Mouse (Mus musculus): ENCODE data around the gene Slc30a4. TPM values are rescaled to one million over a fixed set of nuclear protein-coding genes. Genes with fewer than 3 reads are reported as not detected.

Slc30a4 gene
- polyA plus RNA-seq, 1 experiment from 2014 or later = 7.0 TPM

DNA sequence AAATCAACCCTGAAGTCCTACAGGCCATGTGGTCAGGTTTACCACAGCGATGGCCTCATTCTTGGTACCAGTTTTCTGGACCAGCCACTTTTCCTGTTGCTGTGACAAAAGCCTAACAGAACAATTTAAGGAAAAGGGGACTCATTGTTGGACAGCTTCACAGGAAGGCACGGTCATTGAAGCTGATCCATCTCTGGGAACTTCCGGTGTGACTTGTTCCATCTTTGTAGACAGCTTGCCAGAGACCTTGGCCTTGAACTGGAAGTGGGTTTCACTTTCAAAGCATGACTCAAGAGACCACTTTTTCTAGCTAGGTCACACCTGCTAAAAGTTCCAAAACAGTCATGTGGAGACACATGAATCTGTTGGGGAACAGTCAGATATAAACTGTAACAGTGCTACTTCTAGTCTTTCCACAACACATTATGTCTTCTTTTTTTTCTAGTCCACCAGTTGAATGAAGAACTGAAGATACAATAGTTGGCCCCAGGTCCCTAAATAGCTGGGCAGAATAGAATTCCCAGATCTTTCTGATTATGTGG is 13.9 kb upstream of the Slc30a4 start:
- H3K27ac ChIP-seq (ENCODE audit: low read depth, low read length) = no peak overlapping the region
- no peak overlapping the region for H3K4me3 ChIP-seq (ENCODE audit: low read depth, low read length)
- WGBS (ENCODE audit: insufficient replicate concordance) = 62% methylated on average over 3 of the region's 3 CpGs
- no peak overlapping the region for H3K9ac ChIP-seq (ENCODE audit: low read depth, low read length)
- no peak overlapping the region for H3K4me2 ChIP-seq
- H3K9me3 ChIP-seq (replicated peaks; ENCODE audit: control insufficient read depth, low read length) = no peaks in the 10 kb centered on the region
- H3K4me1 ChIP-seq (ENCODE audit: control insufficient read depth, insufficient read depth, low read length) = no peaks in the 10 kb centered on the region
- no peak for ATAC-seq (replicated peaks; ENCODE audit: insufficient number of reproducible peaks, low FRiP score, low TSS enrichment)
- no peaks in the 10 kb centered on the region for H3K27me3 ChIP-seq (ENCODE audit: control insufficient read depth, insufficient read depth, low read length)
- H3K36me3 ChIP-seq (ENCODE audit: control insufficient read depth, insufficient read depth, low read length) = no peaks in the 10 kb centered on the region

DNA sequence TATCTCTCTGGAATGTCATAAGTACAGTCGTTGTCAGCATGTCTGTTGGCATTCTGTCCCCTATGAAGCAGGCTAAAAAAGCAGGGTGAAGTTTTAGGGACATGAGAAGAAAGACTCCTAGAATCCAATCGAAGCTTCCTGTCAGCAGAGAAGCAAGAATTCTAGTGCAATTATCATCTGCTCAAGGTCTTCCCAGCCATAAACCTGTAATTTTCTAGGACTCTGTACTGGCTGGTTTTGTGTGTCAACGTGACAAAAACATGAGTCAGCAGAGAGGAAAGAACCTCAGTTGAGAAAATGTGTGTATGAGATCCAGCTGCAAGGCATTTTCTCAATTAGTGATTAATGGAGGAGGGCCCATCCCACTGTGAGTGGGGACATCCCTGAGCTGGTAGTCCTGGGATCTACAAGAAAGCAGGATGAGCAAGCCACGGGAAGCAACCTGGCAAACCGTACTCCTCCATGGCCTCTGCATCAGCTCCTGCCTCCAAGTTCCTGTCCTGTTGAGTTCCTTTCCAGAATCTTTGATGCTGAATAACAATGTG is 12.8 kb upstream of the Slc30a4 start:
- Histone ChIP-seq H3K27ac (ENCODE audit: low read depth, low read length) (no peak overlapping the region), H3K9me3 (replicated peaks; ENCODE audit: control insufficient read depth, low read length) (no peaks in the 10 kb centered on the region), H3K4me2 (no peak overlapping the region), H3K36me3 (ENCODE audit: control insufficient read depth, insufficient read depth, low read length) (no peaks in the 10 kb centered on the region), H3K4me3 (ENCODE audit: low read depth, low read length) (no peak overlapping the region), H3K27me3 (ENCODE audit: control insufficient read depth, insufficient read depth, low read length) (no peaks in the 10 kb centered on the region), H3K4me1 (ENCODE audit: control insufficient read depth, insufficient read depth, low read length) (no peaks in the 10 kb centered on the region), H3K9ac (ENCODE audit: low read depth, low read length) (no peak overlapping the region)
- 74% methylated on average over 5 of the region's 5 CpGs for WGBS (ENCODE audit: insufficient replicate concordance)
- no peak for ATAC-seq (replicated peaks; ENCODE audit: insufficient number of reproducible peaks, low FRiP score, low TSS enrichment)

DNA sequence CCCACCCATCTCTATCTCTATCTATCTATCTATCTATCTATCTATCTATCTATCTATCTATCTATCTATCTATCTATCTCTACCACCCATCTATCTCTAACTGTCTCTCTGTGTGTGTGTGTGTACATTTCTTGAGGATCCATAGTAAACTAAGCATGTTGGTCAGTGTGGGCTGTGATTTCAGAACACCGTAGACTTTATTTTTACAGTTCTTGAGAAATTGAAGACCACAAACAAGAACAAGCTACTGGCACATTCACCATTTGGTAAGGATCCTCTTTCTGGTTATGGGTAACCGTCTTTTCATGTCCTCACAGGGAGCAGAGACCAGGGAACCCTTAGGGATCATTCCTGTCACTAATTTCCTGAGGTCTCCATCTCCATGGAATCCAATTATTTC is 10.4 kb upstream of the Slc30a4 start:
- Histone ChIP-seq H3K36me3 (ENCODE audit: control insufficient read depth, insufficient read depth, low read length) (no peaks in the 10 kb centered on the region), H3K9ac (ENCODE audit: low read depth, low read length) (no peak overlapping the region), H3K4me2 (no peak overlapping the region), H3K4me3 (ENCODE audit: low read depth, low read length) (no peak overlapping the region), H3K9me3 (replicated peaks; ENCODE audit: control insufficient read depth, low read length) (no peaks in the 10 kb centered on the region), H3K4me1 (ENCODE audit: control insufficient read depth, insufficient read depth, low read length) (no peaks in the 10 kb centered on the region), H3K27me3 (ENCODE audit: control insufficient read depth, insufficient read depth, low read length) (no peaks in the 10 kb centered on the region), H3K27ac (ENCODE audit: low read depth, low read length) (no peak overlapping the region)
- WGBS (ENCODE audit: insufficient replicate concordance) = 77% methylated on average over 2 of the region's 2 CpGs
- no peak for ATAC-seq (replicated peaks; ENCODE audit: insufficient number of reproducible peaks, low FRiP score, low TSS enrichment)

DNA sequence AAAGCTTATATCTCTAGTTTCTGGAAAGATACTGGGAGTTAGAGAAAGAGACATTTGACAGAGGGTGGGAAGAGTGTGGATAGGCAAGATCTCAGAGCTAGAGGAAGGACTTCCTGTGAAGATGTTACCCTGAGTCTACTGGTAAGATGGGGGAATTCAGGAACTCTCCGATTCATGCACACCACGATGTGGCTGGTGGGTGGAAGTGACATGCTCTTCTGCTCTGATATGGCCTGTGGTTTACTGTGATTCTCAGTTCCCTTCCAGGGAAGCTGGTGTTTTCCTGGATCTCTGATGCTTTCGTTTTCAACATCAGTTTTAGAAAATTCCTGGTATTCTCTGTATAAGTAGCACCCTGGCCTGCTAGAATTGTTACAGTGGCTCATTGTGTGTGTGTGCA is 9.4 kb upstream of the Slc30a4 start:
- Histone ChIP-seq H3K4me1 (ENCODE audit: control insufficient read depth, insufficient read depth, low read length) (no peaks in the 10 kb centered on the region), H3K27me3 (ENCODE audit: control insufficient read depth, insufficient read depth, low read length) (no peaks in the 10 kb centered on the region), H3K4me2 (no peak overlapping the region), H3K9ac (ENCODE audit: low read depth, low read length) (no peak overlapping the region), H3K27ac (ENCODE audit: low read depth, low read length) (no peak overlapping the region), H3K9me3 (replicated peaks; ENCODE audit: control insufficient read depth, low read length) (no peaks in the 10 kb centered on the region), H3K36me3 (ENCODE audit: control insufficient read depth, insufficient read depth, low read length) (no peaks in the 10 kb centered on the region), H3K4me3 (ENCODE audit: low read depth, low read length) (no peak overlapping the region)
- ATAC-seq (replicated peaks; ENCODE audit: insufficient number of reproducible peaks, low FRiP score, low TSS enrichment) = no peak
- 62% methylated on average over 3 of the region's 3 CpGs for WGBS (ENCODE audit: insufficient replicate concordance)

DNA sequence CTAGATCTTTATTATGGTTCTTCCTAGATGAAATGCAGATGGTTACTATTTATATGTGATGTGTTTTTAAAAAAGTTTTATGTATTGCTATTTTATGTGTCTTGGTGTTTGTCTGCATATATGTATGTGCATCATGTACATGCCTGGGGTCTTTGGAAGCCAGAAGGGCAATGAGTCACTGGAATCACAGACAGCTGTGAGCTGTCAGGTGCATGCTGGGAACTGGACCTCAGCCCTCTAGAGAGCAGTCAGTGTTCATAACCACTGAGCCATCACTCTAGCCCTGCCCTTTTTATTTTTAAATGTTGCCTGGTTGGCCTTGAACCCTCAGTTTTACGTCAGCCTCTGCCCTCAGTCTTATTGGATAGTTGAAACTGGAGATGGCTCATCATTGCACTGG is 6.7 kb upstream of the Slc30a4 start:
- Histone ChIP-seq H3K4me3 (ENCODE audit: low read depth, low read length) (no peak overlapping the region), H3K9ac (ENCODE audit: low read depth, low read length) (no peak overlapping the region), H3K36me3 (ENCODE audit: control insufficient read depth, insufficient read depth, low read length) (no peaks in the 10 kb centered on the region), H3K27ac (ENCODE audit: low read depth, low read length) (no peak overlapping the region), H3K9me3 (replicated peaks; ENCODE audit: control insufficient read depth, low read length) (no peaks in the 10 kb centered on the region), H3K4me1 (ENCODE audit: control insufficient read depth, insufficient read depth, low read length) (no peaks in the 10 kb centered on the region), H3K4me2 (no peak overlapping the region), H3K27me3 (ENCODE audit: control insufficient read depth, insufficient read depth, low read length) (no peaks in the 10 kb centered on the region)
- WGBS (ENCODE audit: insufficient replicate concordance) = 78% methylated on average over 1 of the region's 1 CpGs
- no peak for ATAC-seq (replicated peaks; ENCODE audit: insufficient number of reproducible peaks, low FRiP score, low TSS enrichment)

DNA sequence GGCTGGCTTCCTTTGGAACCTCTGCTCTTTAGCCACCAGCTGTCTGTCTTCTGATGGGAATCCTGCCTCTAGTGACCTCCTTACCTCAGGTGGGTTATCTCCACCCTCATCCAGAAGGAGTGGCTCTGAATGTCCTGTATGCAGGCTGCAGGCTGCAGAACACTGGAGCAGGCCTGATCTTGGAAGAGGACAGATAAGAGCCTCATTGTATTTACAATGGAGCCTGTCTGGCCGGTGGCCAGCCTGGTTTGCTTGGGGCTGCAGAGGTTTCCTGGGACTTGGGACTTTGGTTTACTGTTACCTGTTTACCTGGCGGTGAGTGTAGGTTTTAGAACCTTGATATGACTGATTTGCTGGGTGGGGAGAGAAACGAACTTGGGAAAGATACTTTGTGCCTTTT is 5.6 kb upstream of the Slc30a4 start:
- Histone ChIP-seq H3K4me1 (ENCODE audit: control insufficient read depth, insufficient read depth, low read length) (no peaks in the 10 kb centered on the region), H3K4me3 (ENCODE audit: low read depth, low read length) (no peak overlapping the region), H3K4me2 (no peak overlapping the region), H3K27ac (ENCODE audit: low read depth, low read length) (no peak overlapping the region), H3K9ac (ENCODE audit: low read depth, low read length) (no peak overlapping the region), H3K9me3 (replicated peaks; ENCODE audit: control insufficient read depth, low read length) (no peaks in the 10 kb centered on the region), H3K27me3 (ENCODE audit: control insufficient read depth, insufficient read depth, low read length) (no peaks in the 10 kb centered on the region), H3K36me3 (ENCODE audit: control insufficient read depth, insufficient read depth, low read length) (no peaks in the 10 kb centered on the region)
- WGBS (ENCODE audit: insufficient replicate concordance) = 55% methylated on average over 3 of the region's 3 CpGs
- no peak for ATAC-seq (replicated peaks; ENCODE audit: insufficient number of reproducible peaks, low FRiP score, low TSS enrichment)

DNA sequence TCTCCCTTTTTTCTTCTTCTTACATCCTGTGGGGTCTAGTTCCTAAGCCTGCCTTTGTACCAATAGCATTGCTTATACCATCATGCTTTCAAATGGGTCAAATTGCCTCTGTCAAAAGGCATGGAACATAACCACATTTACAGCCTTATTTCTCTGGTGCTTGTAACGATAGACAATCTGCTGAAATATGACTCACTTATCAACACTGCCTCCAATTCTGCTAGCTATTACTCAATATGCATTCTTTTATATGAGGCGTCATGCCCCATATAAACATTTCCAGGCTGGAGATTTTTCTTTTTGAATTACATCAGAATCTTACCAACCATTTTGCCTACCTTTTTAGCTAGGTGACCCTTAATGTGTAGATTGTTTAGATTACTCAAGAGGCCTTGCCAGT is 2.1 kb upstream of the Slc30a4 start:
- H3K27ac ChIP-seq (ENCODE audit: low read depth, low read length) = no peak overlapping the region
- H3K4me1 ChIP-seq (ENCODE audit: control insufficient read depth, insufficient read depth, low read length) = peaks cover 8% of the 10 kb centered on the region; the same call in 1 of the 2 replicates
- no peak overlapping the region for H3K4me3 ChIP-seq (ENCODE audit: low read depth, low read length)
- H3K9me3 ChIP-seq (replicated peaks; ENCODE audit: control insufficient read depth, low read length) = no peaks in the 10 kb centered on the region
- WGBS (ENCODE audit: insufficient replicate concordance) = 83% methylated on average over 2 of the region's 2 CpGs
- no peak for ATAC-seq (replicated peaks; ENCODE audit: insufficient number of reproducible peaks, low FRiP score, low TSS enrichment)
- no peak overlapping the region for H3K9ac ChIP-seq (ENCODE audit: low read depth, low read length)
- no peaks in the 10 kb centered on the region for H3K36me3 ChIP-seq (ENCODE audit: control insufficient read depth, insufficient read depth, low read length)
- no peak overlapping the region for H3K4me2 ChIP-seq
- no peaks in the 10 kb centered on the region for H3K27me3 ChIP-seq (ENCODE audit: control insufficient read depth, insufficient read depth, low read length)

DNA sequence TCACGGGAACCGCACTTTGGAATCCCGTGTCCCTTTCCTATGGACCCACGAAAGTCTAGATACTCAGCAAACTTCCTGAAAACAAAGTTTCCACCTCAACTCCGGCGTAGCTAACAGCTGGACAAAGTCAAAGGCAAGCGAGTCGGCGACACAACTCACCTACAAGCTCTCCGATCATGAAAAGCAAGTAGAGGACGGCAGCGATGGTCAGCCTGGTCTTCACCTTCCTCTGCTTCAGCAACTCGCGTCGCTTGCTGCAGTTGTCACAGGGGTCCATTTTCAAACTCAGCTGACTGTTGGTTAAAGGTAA is 637 bp downstream of the Slc30a4 start:
- peak overlapping the region; percentile 57; the same call in 1 of the 2 replicates for H3K27ac ChIP-seq (ENCODE audit: low read depth, low read length)
- no peak for ATAC-seq (replicated peaks; ENCODE audit: insufficient number of reproducible peaks, low FRiP score, low TSS enrichment)
- no peaks in the 10 kb centered on the region for H3K9me3 ChIP-seq (replicated peaks; ENCODE audit: control insufficient read depth, low read length)
- under 1% methylated on average over 15 of the region's 15 CpGs for WGBS (ENCODE audit: insufficient replicate concordance)
- no peaks in the 10 kb centered on the region for H3K27me3 ChIP-seq (ENCODE audit: control insufficient read depth, insufficient read depth, low read length)
- peak overlapping the region; percentile 84 for H3K9ac ChIP-seq (ENCODE audit: low read depth, low read length)
- peak overlapping the region; percentile 87 for H3K4me2 ChIP-seq
- peaks cover 8% of the 10 kb centered on the region; the same call in 1 of the 2 replicates for H3K4me1 ChIP-seq (ENCODE audit: control insufficient read depth, insufficient read depth, low read length)
- H3K36me3 ChIP-seq (ENCODE audit: control insufficient read depth, insufficient read depth, low read length) = no peaks in the 10 kb centered on the region
- H3K4me3 ChIP-seq (ENCODE audit: low read depth, low read length) = peak overlapping the region; percentile 76

DNA sequence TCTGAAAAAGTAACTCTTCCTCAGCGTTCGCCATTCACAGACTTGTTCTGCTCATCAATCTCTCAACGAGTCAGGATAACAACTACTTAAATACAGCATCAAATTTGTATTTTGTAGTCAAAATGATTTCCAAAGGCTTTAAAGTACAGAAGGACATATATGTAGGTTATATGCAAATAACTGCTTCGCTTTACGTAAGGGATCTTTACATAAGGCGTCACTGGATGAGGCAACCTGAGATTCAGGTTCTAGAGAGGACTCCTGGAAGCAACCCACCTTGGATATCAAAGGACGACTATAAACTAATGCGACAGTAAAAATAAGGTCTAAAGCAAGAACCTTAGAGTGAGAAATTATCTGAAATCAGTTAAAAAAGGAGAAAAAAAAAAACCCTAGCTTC is 1.5 kb downstream of the Slc30a4 start:
- ATAC-seq (replicated peaks; ENCODE audit: insufficient number of reproducible peaks, low FRiP score, low TSS enrichment) = no peak
- Histone ChIP-seq H3K4me2 (peak overlapping the region; percentile 87), H3K27ac (ENCODE audit: low read depth, low read length) (no peak overlapping the region), H3K4me3 (ENCODE audit: low read depth, low read length) (peak overlapping the region; percentile 76), H3K27me3 (ENCODE audit: control insufficient read depth, insufficient read depth, low read length) (no peaks in the 10 kb centered on the region), H3K36me3 (ENCODE audit: control insufficient read depth, insufficient read depth, low read length) (no peaks in the 10 kb centered on the region), H3K4me1 (ENCODE audit: control insufficient read depth, insufficient read depth, low read length) (peaks cover 8% of the 10 kb centered on the region; the same call in 1 of the 2 replicates), H3K9me3 (replicated peaks; ENCODE audit: control insufficient read depth, low read length) (no peaks in the 10 kb centered on the region), H3K9ac (ENCODE audit: low read depth, low read length) (no peak overlapping the region)
- 63% methylated on average over 8 of the region's 8 CpGs for WGBS (ENCODE audit: insufficient replicate concordance)

Data from heart, embryonic 11.5 days (tissue).